Comparison of ENCODE assay signal across 8 mouse cellular contexts in the genomic region with DNA sequence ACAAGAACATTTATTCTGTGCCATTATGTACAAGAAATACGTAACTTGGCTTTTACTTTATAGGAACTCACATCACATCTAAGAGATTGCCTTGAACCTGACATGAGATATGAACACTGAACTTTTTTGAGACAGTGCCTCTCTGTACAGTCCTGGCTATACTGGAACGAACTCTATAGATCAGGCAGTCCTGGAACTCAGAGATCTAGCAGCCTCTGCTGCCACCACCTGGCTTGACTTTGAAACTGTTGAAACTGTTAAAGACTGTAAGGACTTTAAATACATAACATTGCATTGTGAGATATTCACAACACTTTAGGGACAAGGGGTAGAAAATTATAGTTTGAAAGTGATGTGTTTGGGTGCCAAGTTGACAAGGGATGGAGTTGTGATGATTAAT. TPM values are rescaled to one million over a fixed set of nuclear protein-coding genes. Genes with fewer than 3 reads are reported as not detected.
A peak's percentile ranks its signal among the peaks of the same experiment; 100 is the strongest.
DNase-seq lines count a peak whose midpoint lies in the region; ATAC-seq and TF ChIP-seq lines count a peak whose summit lies in the region.

No protein-coding gene starts in this region.

- no peaks in the 10 kb centered on the region for H3K36me3 ChIP-seq in limb, embryonic 14.5 days (ENCODE audit: control insufficient read depth, insufficient read depth, low read length)

- no peak overlapping the region for H3K27ac ChIP-seq in layer of hippocampus, adult 2 months
- H3K27ac ChIP-seq in limb, embryonic 14.5 days (replicated peaks; ENCODE audit: low read depth, low read length): no peak overlapping the region

- no peak overlapping the region for H3K4me2 ChIP-seq in limb, embryonic 14.5 days (replicated peaks; ENCODE audit: low read depth, low read length, severe bottlenecking)

- ATAC-seq in limb, embryonic 14.5 days (ENCODE audit: low FRiP score, low read depth): no peak

- peak; percentile 73 for TF ChIP-seq CTCF in layer of hippocampus, adult 2 months (conservative IDR thresholded peaks at IDR 0.05)

- WGBS in limb, embryonic 14.5 days: 68% methylated on average over 2 of the region's 2 CpGs

- peak; percentile 16 to 76 for DNase-seq in adrenal gland, adult (ENCODE audit: inconsistent age in 2 of 2, low spot score in 1 of 2)
- no peak for DNase-seq in adrenal gland, adult 8-10 months
- DNase-seq in layer of hippocampus, adult 2 months (ENCODE audit: low spot score in 2 of 2): peak in 1 of 2 experiments; percentile 13
- DNase-seq in layer of hippocampus, adult 9-10 months (ENCODE audit: low spot score): no peak
- DNase-seq in MN1 (ENCODE audit: low spot score): peak; percentile 26
- DNase-seq in embryo, embryonic 11 days: peak; percentile 38
- peak; percentile 52 for DNase-seq in limb, embryonic 14.5 days (ENCODE audit: low spot score)
- peak; percentile 17 for DNase-seq in right cerebral cortex, postnatal 4 days

- no peak overlapping the region for H3K4me3 ChIP-seq in layer of hippocampus, adult 2 months
- H3K4me3 ChIP-seq in limb, embryonic 14.5 days (replicated peaks; ENCODE audit: low read length): no peak overlapping the region

- H3K9ac ChIP-seq in limb, embryonic 14.5 days (ENCODE audit: low read depth, low read length, severe bottlenecking): no peak overlapping the region

- no peaks in the 10 kb centered on the region for H3K4me1 ChIP-seq in limb, embryonic 14.5 days (ENCODE audit: control insufficient read depth, insufficient read depth, low read length)

- no peaks in the 10 kb centered on the region for H3K9me3 ChIP-seq in limb, embryonic 14.5 days (ENCODE audit: control insufficient read depth, low read length)

- TF ChIP-seq POLR2A in limb, embryonic 14.5 days (IDR thresholded peaks at IDR 0.05; ENCODE audit: borderline replicate concordance, extremely low read depth, insufficient read depth, insufficient read length): no peak

- no peaks in the 10 kb centered on the region for H3K27me3 ChIP-seq in limb, embryonic 14.5 days (ENCODE audit: control insufficient read depth, insufficient read depth, low read length)

RNA-seq across cellular contexts. Expression of a gene that starts 19.4 kb away (rescaled TPM):
- 10 to 100 TPM; 12.9 to 21.2 (median 18.2) TPM for total RNA-seq in adrenal gland, adult 8-10 months (2022)
- total RNA-seq in layer of hippocampus, adult 2 months (2021): 10 to 100 TPM; 54.8 to 58.9 TPM
- polyA plus RNA-seq in limb, embryonic 14.5 days (2012; rRNA removed): 17.9 and 23.1 TPM in 2 replicates
- 13.1 and 17.8 TPM in 2 replicates for polyA plus RNA-seq in limb, embryonic 14.5 days (2014; fragmentation: Nextera tagmentation; extraction: Ambion mirVana)

RNA-seq across cellular contexts. Expression of a gene that starts 34.3 kb away (rescaled TPM):
- total RNA-seq in adrenal gland, adult 8-10 months (2022): 10 to 100 TPM; 43.6 to 97.6 (median 77.6) TPM
- total RNA-seq in layer of hippocampus, adult 2 months (2021): 100 to 1,000 TPM; 115 to 123 TPM
- polyA plus RNA-seq in limb, embryonic 14.5 days (2012; rRNA removed): 81.3 and 113 TPM in 2 replicates
- 24.0 and 24.2 TPM in 2 replicates for polyA plus RNA-seq in limb, embryonic 14.5 days (2014; fragmentation: Nextera tagmentation; extraction: Ambion mirVana)

Comparison
In these comparisons a context has a peak if more than half of its experiments do, and no peak if none do; other contexts are left out.
1. DNase-seq: peak in adrenal gland, adult (2 of 2), MN1 (single experiment), embryo, embryonic 11 days (single experiment), limb, embryonic 14.5 days (single experiment) and right cerebral cortex, postnatal 4 days (single experiment); none in adrenal gland, adult 8-10 months (single experiment) and layer of hippocampus, adult 9-10 months (single experiment).